Mouse (Mus musculus): ENCODE measurements around the gene Slc35f1. TPM values are rescaled to one million over a fixed set of nuclear protein-coding genes. Genes with fewer than 3 reads are reported as not detected.
"Not testable (repeated sequence)": the region's sequence is repeated elsewhere in the genome, so short reads cannot be mapped to it uniquely, and the experiment has no call there.

Slc35f1 gene
- polyA plus RNA-seq, 2 experiments: 0.01 TPM; not detected in 1

GRCm38 (mm10) chr10:52874712-52875111 is 184.4 kb downstream of the Slc35f1 start:
- Histone ChIP-seq H3K9me3 (ENCODE audit: control insufficient read depth, low read length) (no peaks in the 10 kb centered on the region), H3K27me3 (ENCODE audit: control insufficient read depth, insufficient read depth, low read length) (no peaks in the 10 kb centered on the region), H3K36me3 (replicated peaks; ENCODE audit: control insufficient read depth, insufficient read depth, low read depth) (no peaks in the 10 kb centered on the region), H3K4me1 (replicated peaks; ENCODE audit: control insufficient read depth in 2 of 2, insufficient read depth in 2 of 2, low read length in 1 of 2) (0 out of 4 replicates have a peak, but pooled peaks cover 0 to 1% of the 10 kb centered on the region in 2 experiments), H3K9ac (replicated peaks) (no peak overlapping the region), H3K4me2 (ENCODE audit: low read depth) (no peak overlapping the region), H3K4me3 (ENCODE audit: insufficient read depth in 1 of 2, low read depth in 2 of 2, low read length in 2 of 2) (no peak overlapping the region), H3K27ac (no peak overlapping the region)
- no peak for TF ChIP-seq EP300 (IDR thresholded peaks at IDR 0.05; ENCODE audit: low read depth)
- no peak for TF ChIP-seq CTCF (IDR thresholded peaks at IDR 0.05; ENCODE audit: low read depth)
- ATAC-seq (ENCODE audit: insufficient read depth) (no peak), DNase-seq (ENCODE audit: low read depth in 3 of 3, low spot score in 3 of 3) (no peak)

- Histone ChIP-seq H3K4me3 (ENCODE audit: insufficient read depth in 1 of 2, low read depth in 2 of 2, low read length in 2 of 2) (no peak overlapping the region), H3K36me3 (replicated peaks; ENCODE audit: control insufficient read depth, insufficient read depth, low read depth) (no peaks in the 10 kb centered on the region), H3K4me2 (ENCODE audit: low read depth) (no peak overlapping the region), H3K9ac (replicated peaks) (no peak overlapping the region), H3K27ac (no peak overlapping the region), H3K9me3 (ENCODE audit: control insufficient read depth, low read length) (no peaks in the 10 kb centered on the region), H3K4me1 (replicated peaks; ENCODE audit: control insufficient read depth in 2 of 2, insufficient read depth in 2 of 2, low read length in 1 of 2) (no peaks in the 10 kb centered on the region), H3K27me3 (ENCODE audit: control insufficient read depth, insufficient read depth, low read length) (no peaks in the 10 kb centered on the region)
- DNase-seq (ENCODE audit: low read depth in 3 of 3, low spot score in 3 of 3) (no peak), ATAC-seq (ENCODE audit: insufficient read depth) (no peak)
- TF ChIP-seq EP300 (IDR thresholded peaks at IDR 0.05; ENCODE audit: low read depth): no peak
- TF ChIP-seq CTCF (IDR thresholded peaks at IDR 0.05; ENCODE audit: low read depth): no peak
- WGBS (ENCODE audit: insufficient replicate concordance): 55% methylated on average over 6 of the region's 6 CpGs
Measured at GRCm38 (mm10) chr10:52877263-52878021, 187.1 kb downstream of the Slc35f1 start.

GRCm38 (mm10) chr10:52878093-52878801 is 187.9 kb downstream of the Slc35f1 start:
- no peaks in the 10 kb centered on the region for H3K4me1 ChIP-seq (replicated peaks; ENCODE audit: control insufficient read depth in 2 of 2, insufficient read depth in 2 of 2, low read length in 1 of 2)
- no peak overlapping the region for H3K9ac ChIP-seq (replicated peaks)
- TF ChIP-seq EP300 (IDR thresholded peaks at IDR 0.05; ENCODE audit: low read depth) (no peak), CTCF (IDR thresholded peaks at IDR 0.05; ENCODE audit: low read depth) (no peak)
- no peaks in the 10 kb centered on the region for H3K36me3 ChIP-seq (replicated peaks; ENCODE audit: control insufficient read depth, insufficient read depth, low read depth)
- no peak for DNase-seq (ENCODE audit: low read depth in 3 of 3, low spot score in 3 of 3)
- 44% methylated on average over 4 of the region's 4 CpGs for WGBS (ENCODE audit: insufficient replicate concordance)
- H3K9me3 ChIP-seq (ENCODE audit: control insufficient read depth, low read length): no peaks in the 10 kb centered on the region
- no peak overlapping the region for H3K27ac ChIP-seq
- no peak for ATAC-seq (ENCODE audit: insufficient read depth)
- H3K27me3 ChIP-seq (ENCODE audit: control insufficient read depth, insufficient read depth, low read length): no peaks in the 10 kb centered on the region
- H3K4me2 ChIP-seq (ENCODE audit: low read depth): no peak overlapping the region
- no peak overlapping the region for H3K4me3 ChIP-seq (ENCODE audit: insufficient read depth in 1 of 2, low read depth in 2 of 2, low read length in 2 of 2)

GRCm38 (mm10) chr10:52896724-52897123 is 206.4 kb downstream of the Slc35f1 start:
- H3K4me1 ChIP-seq (replicated peaks; ENCODE audit: control insufficient read depth in 2 of 2, insufficient read depth in 2 of 2, low read length in 1 of 2); H3K27ac ChIP-seq; H3K36me3 ChIP-seq (replicated peaks; ENCODE audit: control insufficient read depth, insufficient read depth, low read depth); DNase-seq (ENCODE audit: low read depth in 3 of 3, low spot score in 3 of 3); H3K9ac ChIP-seq (replicated peaks); H3K4me3 ChIP-seq (ENCODE audit: insufficient read depth in 1 of 2, low read depth in 2 of 2, low read length in 2 of 2); ATAC-seq (ENCODE audit: insufficient read depth); H3K27me3 ChIP-seq (ENCODE audit: control insufficient read depth, insufficient read depth, low read length); H3K9me3 ChIP-seq (ENCODE audit: control insufficient read depth, low read length); H3K4me2 ChIP-seq (ENCODE audit: low read depth): not testable (repeated sequence)

GRCm38 (mm10) chr10:52904914-52905313 is 214.6 kb downstream of the Slc35f1 start:
- ATAC-seq (ENCODE audit: insufficient read depth) (no peak), DNase-seq (ENCODE audit: low read depth in 3 of 3, low spot score in 3 of 3) (no peak)
- H3K27me3 ChIP-seq (ENCODE audit: control insufficient read depth, insufficient read depth, low read length): no peaks in the 10 kb centered on the region
- no peaks in the 10 kb centered on the region for H3K36me3 ChIP-seq (replicated peaks; ENCODE audit: control insufficient read depth, insufficient read depth, low read depth)
- H3K4me3 ChIP-seq (ENCODE audit: insufficient read depth in 1 of 2, low read depth in 2 of 2, low read length in 2 of 2): no peak overlapping the region
- H3K9ac ChIP-seq (replicated peaks): no peak overlapping the region
- TF ChIP-seq EP300 (IDR thresholded peaks at IDR 0.05; ENCODE audit: low read depth): no peak
- no peak for TF ChIP-seq CTCF (IDR thresholded peaks at IDR 0.05; ENCODE audit: low read depth)
- no peak overlapping the region for H3K4me2 ChIP-seq (ENCODE audit: low read depth)
- WGBS (ENCODE audit: insufficient replicate concordance): 56% methylated on average over 2 of the region's 2 CpGs
- H3K9me3 ChIP-seq (ENCODE audit: control insufficient read depth, low read length): no peaks in the 10 kb centered on the region
- H3K27ac ChIP-seq: no peak overlapping the region
- H3K4me1 ChIP-seq (replicated peaks; ENCODE audit: control insufficient read depth in 2 of 2, insufficient read depth in 2 of 2, low read length in 1 of 2): no peaks in the 10 kb centered on the region

All from liver, embryonic 14.5 days (tissue).